Mouse (Mus musculus) left cerebral cortex, postnatal 10 days (tissue): Measurements from ENCODE around the gene Smim4. TPM values are rescaled to one million over a fixed set of nuclear protein-coding genes. Genes with fewer than 3 reads are reported as not detected.

Experiments used
- DNase-seq, 2 experiments: peaks; one replicate each; pipeline ENCODE4 v3.0.0; 2021 to 2022; ENCODE audit warnings: low spot score in 2 of 2, mixed read lengths in 1 of 2; ENCODE audit errors: extremely low spot score in 1 of 2
- intact Hi-C: fragments of 180-260 bp; cut with DNase I; formaldehyde crosslinking; loops from one replicate; pipeline ENCODE4 v1.15.1; 2025
- total RNA-seq, 2 experiments: library from RNA; stranded (reverse); gene quantifications; 2 replicates each; pipeline ENCODE4 v1.2.3; 2021

Gene Smim4
- 10 to 100 TPM; 22.9 to 24.9 TPM for total RNA-seq

- DNase-seq, result peak; percentile 98 to 99
- intact Hi-C loops, result no loop called here
Observed at GRCm38 (mm10) chr14:31128826-31129219, at the start of gene Smim4. Gene Smim4 (minus strand): TSS chr14:31128956.

GRCm38 (mm10) chr14:31177715-31178114, 49.0 kb upstream of the Smim4 start:
- DNase-seq, result no peak
- intact Hi-C loops, result no loop called here

GRCm38 (mm10) chr14:31177287-31177686, 48.5 kb upstream of the Smim4 start:
- intact Hi-C loops, result no loop called here

GRCm38 (mm10) chr14:31173537-31173936, 44.8 kb upstream of the Smim4 start:
- DNase-seq, result no peak
- intact Hi-C loops, result no loop called here

More at GRCm38 (mm10) chr14:31177287-31177686, 48.5 kb upstream of the Smim4 start:
- no peak for DNase-seq

GRCm38 (mm10) chr14:31172781-31173455, 44.2 kb upstream of the Smim4 start:
- intact Hi-C loops, result no loop called here
- DNase-seq, result no peak

GRCm38 (mm10) chr14:31171821-31172220, 43.1 kb upstream of the Smim4 start:
- DNase-seq, result no peak

GRCm38 (mm10) chr14:31171386-31171785, 42.6 kb upstream of the Smim4 start:
- intact Hi-C loops, result no loop called here
- DNase-seq, result no peak

More at GRCm38 (mm10) chr14:31171821-31172220, 43.1 kb upstream of the Smim4 start:
- intact Hi-C loops, result no loop called here

GRCm38 (mm10) chr14:31170963-31171362, 42.2 kb upstream of the Smim4 start:
- intact Hi-C loops, result no loop called here
- DNase-seq, result no peak

- intact Hi-C loops, result no loop called here
- DNase-seq, result no peak
Observed at GRCm38 (mm10) chr14:31169508-31169907, 40.8 kb upstream of the Smim4 start.

GRCm38 (mm10) chr14:31168425-31168824, 39.7 kb upstream of the Smim4 start, which contains the start of gene Stab1:
Gene Stab1 (minus strand): TSS chr14:31168641.
- peak in 1 of 2 experiments; percentile 74 for DNase-seq
- intact Hi-C loops, result no loop called here

- intact Hi-C loops, result no loop called here
- no peak for DNase-seq
Observed at GRCm38 (mm10) chr14:31166827-31167226, 38.1 kb upstream of the Smim4 start.

GRCm38 (mm10) chr14:31165991-31166630, 37.4 kb upstream of the Smim4 start:
- intact Hi-C loops, result no loop called here
- DNase-seq, result no peak

- no peak for DNase-seq
- intact Hi-C loops, result no loop called here
Observed at GRCm38 (mm10) chr14:31165458-31165857, 36.7 kb upstream of the Smim4 start.

GRCm38 (mm10) chr14:31165010-31165409, 36.3 kb upstream of the Smim4 start:
- intact Hi-C loops, result no loop called here
- DNase-seq, result no peak

GRCm38 (mm10) chr14:31164067-31164466, 35.3 kb upstream of the Smim4 start:
- intact Hi-C loops, result no loop called here
- DNase-seq, result no peak

GRCm38 (mm10) chr14:31161638-31162037, 32.9 kb upstream of the Smim4 start:
- intact Hi-C loops, result no loop called here

GRCm38 (mm10) chr14:31161191-31161590, 32.4 kb upstream of the Smim4 start:
- intact Hi-C loops, result no loop called here
- DNase-seq, result no peak

More at GRCm38 (mm10) chr14:31161638-31162037, 32.9 kb upstream of the Smim4 start:
- DNase-seq, result no peak

- no peak for DNase-seq
- intact Hi-C loops, result no loop called here
Observed at GRCm38 (mm10) chr14:31160196-31161150, 31.7 kb upstream of the Smim4 start.

GRCm38 (mm10) chr14:31145694-31146093, 16.9 kb upstream of the Smim4 start:
- peak in 1 of 2 experiments; percentile 19 for DNase-seq

More at GRCm38 (mm10) chr14:31145694-31146093, 16.9 kb upstream of the Smim4 start:
- intact Hi-C loops, result no loop called here
